Mouse (Mus musculus) embryonic facial prominence, embryonic 11.5 days (tissue): Measurements from ENCODE around the gene Atf6b. TPM values are rescaled to one million over a fixed set of nuclear protein-coding genes. Genes with fewer than 3 reads are reported as not detected.

Experiments used
- ATAC-seq: fragments of 200-750 bp; cut with Nextera tagmentation; replicated peaks from 2 replicates; pipeline ENCODE4 v1.8.0; 2017; ENCODE audit warnings: low read depth; ENCODE audit not compliant: insufficient number of reproducible peaks, low FRiP score, low TSS enrichment
- DNase-seq: peaks from one replicate; pipeline ENCODE4 v3.0.0-alpha.2; 2015; ENCODE audit warnings: low spot score
- H3K27ac ChIP-seq: fragments of 300-500 bp; sonication (generic); replicated peaks from 2 replicates; pipeline ENCODE4 v1.5.1; 2014; ENCODE audit warnings: mild to moderate bottlenecking, low read depth, low read length, control low read depth
- H3K27me3 ChIP-seq: fragments of 300-500 bp; sonication (generic); 2 replicates; pipeline ENCODE4 v1.6.1; 2014; ENCODE audit warnings: mild to moderate bottlenecking, low read length, moderate library complexity, mixed read lengths; ENCODE audit not compliant: control insufficient read depth, insufficient read depth
- H3K36me3 ChIP-seq: fragments of 300-500 bp; sonication (generic); replicated peaks from 2 replicates; pipeline ENCODE4 v1.6.1; 2014; ENCODE audit warnings: low read depth, mild to moderate bottlenecking, low read length, moderate library complexity, mixed read lengths; ENCODE audit not compliant: control insufficient read depth, insufficient read depth
- H3K4me1 ChIP-seq: fragments of 300-500 bp; sonication (generic); 2 replicates; pipeline ENCODE4 v1.6.1; 2014; ENCODE audit warnings: low read length, mixed read lengths; ENCODE audit not compliant: control insufficient read depth, insufficient read depth
- H3K4me2 ChIP-seq: fragments of 300-500 bp; sonication (generic); 2 replicates; pipeline ENCODE4 v1.6.1; 2014; ENCODE audit warnings: low read depth, mild to moderate bottlenecking, control low read depth, low read length, moderate library complexity
- H3K4me3 ChIP-seq: fragments of 300-500 bp; sonication (generic); 2 replicates; pipeline ENCODE4 v1.5.1; 2014; ENCODE audit warnings: low read depth, low read length, control low read depth
- H3K9ac ChIP-seq: fragments of 300-500 bp; sonication (generic); replicated peaks from 2 replicates; pipeline ENCODE4 v1.6.1; 2014; ENCODE audit warnings: mild to moderate bottlenecking, control low read depth, low read length
- H3K9me3 ChIP-seq: fragments of 300-500 bp; sonication (generic); replicated peaks from 2 replicates; pipeline ENCODE4 v1.6.1; 2016; ENCODE audit warnings: mild to moderate bottlenecking, low read length, inconsistent platforms, mixed read lengths; ENCODE audit not compliant: control insufficient read depth
- WGBS: fragments of 180-500 bp; shearing (Covaris S2); extraction: QIAGEN DNeasy Blood & Tissue Kit; methylation state at CpG from one replicate; pipeline ENCODE4 v1.1.7; 2014; 5-methylcytosine and 5-hydroxymethylcytosine counted together
- polyA plus RNA-seq: library from polyadenylated mRNA; unstranded; fragments of >200 nt; fragmentation: Nextera tagmentation; extraction: Ambion mirVana; gene quantifications from 2 replicates; pipeline ENCODE4 v1.2.1, GENCODE M21; 2014

Gene Atf6b
- polyA plus RNA-seq, 1 experiment from 2014 or later: 55.8 TPM

- no peaks in the 10 kb centered on the region for H3K36me3 ChIP-seq
- no peak for ATAC-seq
- H3K9ac ChIP-seq: peak overlapping the region; percentile 74
- peak overlapping the region; percentile 92 for H3K4me2 ChIP-seq
- H3K9me3 ChIP-seq: no peaks in the 10 kb centered on the region
- WGBS: 15% methylated on average over 5 of the region's 5 CpGs
- peak overlapping the region; percentile 53; the same call in 1 of the 2 replicates for H3K4me3 ChIP-seq
- H3K4me1 ChIP-seq: peaks cover 18% of the 10 kb centered on the region
- H3K27me3 ChIP-seq: peaks cover 31% of the 10 kb centered on the region
- no peak overlapping the region for H3K27ac ChIP-seq
- DNase-seq: no peak
These were observed 18.3 kb upstream of the Atf6b start for GRCm38 (mm10) chr17:34628644-34628967.

- ATAC-seq: no peak
- peak within 1 kb of the TSS; percentile 74 for H3K9ac ChIP-seq
- WGBS: under 1% methylated on average over 16 of the region's 16 CpGs
- no peaks in the 10 kb centered on the region for H3K36me3 ChIP-seq
- H3K27ac ChIP-seq: no peak within 1 kb of the TSS
- DNase-seq: peak; percentile 71
- H3K4me1 ChIP-seq: peaks cover 18% of the 10 kb centered on the region
- H3K4me2 ChIP-seq: peak within 1 kb of the TSS; percentile 92
- H3K4me3 ChIP-seq: peak within 1 kb of the TSS; percentile 53
- peaks cover 31% of the 10 kb centered on the region for H3K27me3 ChIP-seq
- no peaks in the 10 kb centered on the region for H3K9me3 ChIP-seq
These were observed 17.7 kb upstream of the Atf6b start, which contains the start of gene Prrt1 for GRCm38 (mm10) chr17:34629221-34629751. Gene Prrt1 (plus strand): TSS chr17:34629533.

GRCm38 (mm10) chr17:34629796-34630603 lies 16.9 kb upstream of the Atf6b start:
- peaks cover 31% of the 10 kb centered on the region for H3K27me3 ChIP-seq
- no peak overlapping the region for H3K27ac ChIP-seq
- 11% methylated on average over 12 of the region's 12 CpGs for WGBS
- H3K4me2 ChIP-seq: peak overlapping the region; percentile 32; the same call in 1 of the 2 replicates
- H3K9me3 ChIP-seq: no peaks in the 10 kb centered on the region
- DNase-seq: no peak
- no peak for ATAC-seq
- no peak overlapping the region for H3K9ac ChIP-seq
- no peaks in the 10 kb centered on the region for H3K36me3 ChIP-seq
- H3K4me3 ChIP-seq: peak overlapping the region; percentile 22; the same call in 1 of the 2 replicates
- H3K4me1 ChIP-seq: peaks cover 18% of the 10 kb centered on the region

GRCm38 (mm10) chr17:34630761-34631301 lies 16.1 kb upstream of the Atf6b start:
- Histone ChIP-seq H3K9me3 (no peaks in the 10 kb centered on the region), H3K4me3 (peak overlapping the region; percentile 22), H3K4me1 (peaks cover 18% of the 10 kb centered on the region), H3K36me3 (no peaks in the 10 kb centered on the region), H3K27ac (no peak overlapping the region), H3K4me2 (peak overlapping the region; percentile 32), H3K9ac (peak overlapping the region; percentile 28), H3K27me3 (peaks cover 31% of the 10 kb centered on the region)
- 4% methylated on average over 42 of the region's 48 CpGs for WGBS
- DNase-seq (no peak), ATAC-seq (no peak)

GRCm38 (mm10) chr17:34631647-34632046 lies 15.3 kb upstream of the Atf6b start:
- H3K4me2 ChIP-seq: peak overlapping the region; percentile 74
- H3K9ac ChIP-seq: no peak overlapping the region; the same call in 1 of the 2 replicates
- ATAC-seq (no peak), DNase-seq (no peak)
- H3K27ac ChIP-seq: no peak overlapping the region
- H3K9me3 ChIP-seq: no peaks in the 10 kb centered on the region
- H3K36me3 ChIP-seq: no peaks in the 10 kb centered on the region
- WGBS: 1% methylated on average over 11 of the region's 12 CpGs
- H3K27me3 ChIP-seq: peaks cover 31% of the 10 kb centered on the region
- H3K4me1 ChIP-seq: peaks cover 14% of the 10 kb centered on the region
- peak overlapping the region; percentile 32 for H3K4me3 ChIP-seq

GRCm38 (mm10) chr17:34632261-34632691 lies 14.7 kb upstream of the Atf6b start:
- WGBS: 2% methylated on average over 26 of the region's 26 CpGs
- Histone ChIP-seq H3K4me3 (peak overlapping the region; percentile 32), H3K27me3 (peaks cover 31% of the 10 kb centered on the region), H3K36me3 (no peaks in the 10 kb centered on the region), H3K27ac (no peak overlapping the region), H3K4me1 (peaks cover 14% of the 10 kb centered on the region), H3K4me2 (peak overlapping the region; percentile 74), H3K9me3 (no peaks in the 10 kb centered on the region), H3K9ac (peak overlapping the region; percentile 32; the same call in 1 of the 2 replicates)
- DNase-seq (peak; percentile 66), ATAC-seq (no peak)

- no peak overlapping the region for H3K4me2 ChIP-seq
- no peak overlapping the region for H3K4me3 ChIP-seq
- no peak overlapping the region for H3K27ac ChIP-seq
- 75% methylated on average over 2 of the region's 2 CpGs for WGBS
- no peak overlapping the region for H3K9ac ChIP-seq
- H3K27me3 ChIP-seq: peaks cover 19% of the 10 kb centered on the region
- H3K36me3 ChIP-seq: no peaks in the 10 kb centered on the region
- H3K4me1 ChIP-seq: peaks cover 8% of the 10 kb centered on the region
- ATAC-seq (no peak), DNase-seq (no peak)
- H3K9me3 ChIP-seq: no peaks in the 10 kb centered on the region
These were observed 11.3 kb upstream of the Atf6b start for GRCm38 (mm10) chr17:34635671-34636070.

- Histone ChIP-seq H3K9ac (no peak overlapping the region), H3K4me2 (no peak overlapping the region), H3K27ac (no peak overlapping the region), H3K9me3 (no peaks in the 10 kb centered on the region), H3K27me3 (peaks cover 6% of the 10 kb centered on the region; the same call in 1 of the 2 replicates), H3K4me3 (no peak overlapping the region), H3K4me1 (no peaks in the 10 kb centered on the region), H3K36me3 (no peaks in the 10 kb centered on the region)
- DNase-seq (no peak), ATAC-seq (no peak; the same call in 1 of the 2 replicates)
- WGBS: 64% methylated on average over 3 of the region's 3 CpGs
These were observed 9.5 kb upstream of the Atf6b start for GRCm38 (mm10) chr17:34637459-34637858.
